Mouse (Mus musculus) yolk sac, embryonic 10.5 days (tissue): ENCODE data around the gene Zfp14.
A peak's percentile ranks its signal among the peaks of the same experiment; 100 is the strongest.

ENCODE experiments used
- DNase-seq: peaks from one replicate; pipeline ENCODE4 v3.0.0-alpha.2; 2017; ENCODE audit warnings: low spot score

Gene Zfp14

GRCm38 (mm10) chr7:30028572-30028971, 22.6 kb downstream of the Zfp14 start:
- no peak for DNase-seq

- no peak for DNase-seq
Observed at GRCm38 (mm10) chr7:30027331-30027730, 23.8 kb downstream of the Zfp14 start.

GRCm38 (mm10) chr7:30025358-30025757, 25.8 kb downstream of the Zfp14 start:
- no peak for DNase-seq

- DNase-seq = no peak
Observed at GRCm38 (mm10) chr7:30023800-30024199, 27.4 kb downstream of the Zfp14 start.

- DNase-seq = no peak
Observed at GRCm38 (mm10) chr7:30023324-30023723, 27.9 kb downstream of the Zfp14 start.

GRCm38 (mm10) chr7:30019543-30019942, 31.6 kb downstream of the Zfp14 start:
- DNase-seq = no peak

- DNase-seq = no peak
Observed at GRCm38 (mm10) chr7:30017226-30017625, 34.0 kb downstream of the Zfp14 start.

- no peak for DNase-seq
Observed at GRCm38 (mm10) chr7:30012956-30013363, 38.2 kb downstream of the Zfp14 start.

GRCm38 (mm10) chr7:30010551-30011195, 40.5 kb downstream of the Zfp14 start:
- DNase-seq = no peak

GRCm38 (mm10) chr7:30009321-30010085, 41.7 kb downstream of the Zfp14 start:
- DNase-seq = no peak

GRCm38 (mm10) chr7:30008020-30008690, 43.0 kb downstream of the Zfp14 start:
- no peak for DNase-seq

- DNase-seq = no peak
Observed at GRCm38 (mm10) chr7:30007601-30008000, 43.6 kb downstream of the Zfp14 start.

GRCm38 (mm10) chr7:30000601-30001000, 50.6 kb downstream of the Zfp14 start:
- peak; percentile 87 for DNase-seq

GRCm38 (mm10) chr7:29995134-29995533, 56.0 kb downstream of the Zfp14 start:
- DNase-seq = no peak

GRCm38 (mm10) chr7:29993340-29993739, 57.8 kb downstream of the Zfp14 start:
- peak; percentile 48 for DNase-seq

- no peak for DNase-seq
Observed at GRCm38 (mm10) chr7:29992698-29993097, 58.5 kb downstream of the Zfp14 start.

- DNase-seq = peak; percentile 87
Observed at GRCm38 (mm10) chr7:29989031-29989430, 62.1 kb downstream of the Zfp14 start.

- DNase-seq = no peak
Observed at GRCm38 (mm10) chr7:29987551-29987950, 63.6 kb downstream of the Zfp14 start.
